Mouse (Mus musculus): ENCODE results near the gene Kcnj4.

The Kcnj4 gene

GRCm38 (mm10) chr15:79504707-79505452 is at the start of gene Kcnj4:
Gene Kcnj4, minus strand, starts transcription at chr15:79505241.
- peak; percentile 45 for DNase-seq (ENCODE audit: extremely low spot score)

GRCm38 (mm10) chr15:79552566-79552965 is 47.5 kb upstream of the Kcnj4 start:
- DNase-seq (ENCODE audit: extremely low spot score): no peak

- DNase-seq (ENCODE audit: extremely low spot score): no peak
These were observed 43.2 kb upstream of the Kcnj4 start for GRCm38 (mm10) chr15:79548226-79548625.

- no peak for DNase-seq (ENCODE audit: extremely low spot score)
These were observed 42.3 kb upstream of the Kcnj4 start for GRCm38 (mm10) chr15:79547289-79547820.

DNA sequence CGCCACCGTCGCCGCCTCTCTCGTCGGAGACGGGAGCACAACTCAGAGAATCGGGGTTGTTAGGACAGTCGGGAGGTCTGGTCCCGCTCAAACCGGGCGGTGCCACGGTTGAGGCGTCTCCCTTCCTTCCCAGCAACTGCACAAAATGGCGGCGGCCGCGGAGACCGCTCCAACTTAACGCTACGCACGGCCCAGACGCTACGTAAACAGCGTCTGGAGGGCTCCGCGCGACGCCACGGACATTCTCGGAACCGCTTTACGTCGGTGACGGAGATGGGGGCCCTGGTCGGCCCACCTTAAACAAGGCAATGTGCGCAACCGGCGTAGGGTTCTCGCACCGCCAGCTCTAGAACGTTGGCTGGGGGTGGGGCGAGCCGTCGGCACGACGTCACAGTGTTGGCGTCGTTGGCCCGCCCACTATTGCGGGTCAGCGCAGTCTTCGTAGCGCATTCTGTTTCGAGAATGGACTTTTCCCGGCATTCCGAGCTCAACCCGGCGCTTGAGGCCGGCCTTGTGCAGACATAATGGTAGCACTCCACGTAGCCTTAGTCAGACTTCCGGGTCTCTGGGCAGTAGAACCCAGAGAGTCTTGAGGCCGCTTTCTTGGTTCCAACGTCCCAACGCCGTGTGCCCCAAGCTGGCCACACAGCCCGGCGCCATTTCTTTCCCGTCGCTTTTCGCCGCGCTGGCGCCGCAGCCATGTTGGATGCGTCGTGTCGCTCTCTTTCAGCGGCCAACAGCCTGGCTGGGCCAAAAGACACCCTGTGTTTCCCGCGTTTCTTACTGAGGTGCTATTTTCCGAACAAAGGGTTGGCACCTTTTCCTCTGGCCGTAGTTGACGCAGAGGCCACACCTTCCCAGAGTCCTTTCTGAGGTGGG is 41.6 kb upstream of the Kcnj4 start, which contains the start of gene Ddx17:
Ddx17 (minus strand) TSS at position 332 of the 879 bp plus-strand sequence.
- DNase-seq (ENCODE audit: extremely low spot score): peak; percentile 99

- DNase-seq (ENCODE audit: extremely low spot score): no peak
These were observed 40.9 kb upstream of the Kcnj4 start for GRCm38 (mm10) chr15:79545921-79546399.

GRCm38 (mm10) chr15:79545496-79545895 is 40.5 kb upstream of the Kcnj4 start:
- DNase-seq (ENCODE audit: extremely low spot score): no peak

DNA sequence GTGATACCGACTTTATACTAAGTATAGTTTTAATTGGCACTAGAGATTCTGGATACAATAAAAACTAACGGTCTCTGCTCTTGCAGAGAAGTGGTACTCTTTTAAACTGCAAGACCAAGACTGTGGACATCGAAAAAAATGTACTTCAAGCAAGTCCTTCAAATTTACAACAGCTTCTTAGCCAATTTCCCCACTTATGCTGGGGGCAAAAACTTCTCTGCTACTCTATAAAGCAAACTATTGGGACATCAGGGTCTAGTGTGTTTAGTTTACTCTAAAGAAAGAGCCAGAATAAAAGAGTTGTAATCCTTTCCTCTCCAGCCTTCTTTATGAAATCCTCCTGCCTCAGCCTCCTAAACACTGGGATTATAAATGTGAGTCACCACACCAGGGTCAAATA is 38.9 kb upstream of the Kcnj4 start:
- DNase-seq (ENCODE audit: extremely low spot score): no peak

GRCm38 (mm10) chr15:79533796-79534195 is 28.8 kb upstream of the Kcnj4 start:
- no peak for DNase-seq (ENCODE audit: extremely low spot score)

- DNase-seq (ENCODE audit: extremely low spot score): no peak
These were observed 24.9 kb upstream of the Kcnj4 start for GRCm38 (mm10) chr15:79529935-79530334.

DNA sequence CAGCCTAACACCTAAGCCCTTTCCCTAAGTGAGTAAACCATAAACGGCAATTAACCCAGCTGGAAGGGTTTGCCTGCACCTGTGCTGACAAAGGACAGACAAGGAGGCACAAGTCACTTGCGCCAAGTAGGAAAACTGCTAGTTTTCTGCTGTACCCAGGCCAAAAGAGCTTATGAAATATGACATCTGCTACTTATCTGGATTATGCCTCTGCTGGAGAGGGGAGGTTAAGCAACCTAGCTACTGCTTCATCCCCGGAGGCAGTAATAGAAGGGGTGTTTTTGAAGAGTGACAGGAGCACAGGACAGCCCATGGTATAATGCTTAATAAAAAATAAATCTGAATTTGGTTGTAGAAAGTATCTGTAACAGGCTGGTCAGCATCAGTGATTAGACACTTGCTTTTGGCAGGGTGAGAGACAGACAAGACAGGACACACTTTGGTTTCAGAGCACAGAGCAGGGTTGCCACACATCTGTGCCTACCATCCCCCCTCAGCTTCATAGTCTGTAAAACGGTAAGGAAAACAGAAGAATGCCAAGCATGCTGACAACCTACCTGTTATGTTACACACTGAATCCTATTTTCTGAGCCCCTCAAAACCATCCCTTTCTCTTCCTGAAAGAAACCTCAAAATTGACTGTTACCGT is 23.1 kb upstream of the Kcnj4 start:
- no peak for DNase-seq (ENCODE audit: extremely low spot score)

- no peak for DNase-seq (ENCODE audit: extremely low spot score)
These were observed 22.2 kb upstream of the Kcnj4 start for GRCm38 (mm10) chr15:79527192-79527591.

DNA sequence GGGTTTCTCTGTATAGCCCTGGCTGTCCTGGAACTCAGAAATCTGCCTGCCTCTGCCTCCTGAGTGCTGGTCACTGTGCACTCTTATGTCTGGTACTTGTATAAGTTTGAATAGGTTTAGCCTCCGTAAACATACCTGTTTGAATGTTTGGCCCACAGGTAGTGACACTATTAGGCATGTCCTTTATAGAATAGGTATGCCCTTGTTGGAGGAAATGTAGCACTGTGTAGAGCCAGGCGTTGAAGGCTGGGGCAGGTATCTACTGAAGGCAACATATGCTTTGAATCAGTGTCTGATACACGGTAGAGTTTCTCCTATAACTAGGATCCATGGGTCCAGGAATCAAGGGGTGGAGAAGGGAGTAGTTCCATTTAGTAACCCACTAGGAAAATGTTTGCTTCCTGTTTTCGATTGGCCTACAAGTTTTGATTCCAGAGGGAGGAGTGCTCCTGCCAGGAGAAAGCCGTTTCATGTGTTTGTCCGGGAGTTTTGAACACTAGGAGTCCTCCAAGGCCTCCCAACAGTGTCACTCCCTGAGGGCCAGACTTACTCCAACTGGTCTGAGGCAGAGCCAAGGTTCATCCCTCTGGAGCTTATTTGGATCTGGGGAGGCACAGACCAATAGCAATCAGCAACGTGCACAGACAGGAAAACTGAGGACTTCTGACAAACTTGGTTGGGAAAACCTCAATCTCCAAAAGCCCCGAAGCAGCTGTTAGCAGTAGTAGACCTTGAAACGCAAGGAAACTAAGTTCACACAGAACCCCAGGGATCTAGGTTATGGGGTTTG is 21.1 kb upstream of the Kcnj4 start:
- DNase-seq (ENCODE audit: extremely low spot score): no peak

- DNase-seq (ENCODE audit: extremely low spot score): no peak
These were observed 20.5 kb upstream of the Kcnj4 start for GRCm38 (mm10) chr15:79525564-79525963.

GRCm38 (mm10) chr15:79519400-79520220 is 14.6 kb upstream of the Kcnj4 start:
- DNase-seq (ENCODE audit: extremely low spot score): no peak

GRCm38 (mm10) chr15:79518571-79518970 is 13.5 kb upstream of the Kcnj4 start:
- no peak for DNase-seq (ENCODE audit: extremely low spot score)

- DNase-seq (ENCODE audit: extremely low spot score): no peak
These were observed 12.7 kb upstream of the Kcnj4 start for GRCm38 (mm10) chr15:79517710-79518109.

DNA sequence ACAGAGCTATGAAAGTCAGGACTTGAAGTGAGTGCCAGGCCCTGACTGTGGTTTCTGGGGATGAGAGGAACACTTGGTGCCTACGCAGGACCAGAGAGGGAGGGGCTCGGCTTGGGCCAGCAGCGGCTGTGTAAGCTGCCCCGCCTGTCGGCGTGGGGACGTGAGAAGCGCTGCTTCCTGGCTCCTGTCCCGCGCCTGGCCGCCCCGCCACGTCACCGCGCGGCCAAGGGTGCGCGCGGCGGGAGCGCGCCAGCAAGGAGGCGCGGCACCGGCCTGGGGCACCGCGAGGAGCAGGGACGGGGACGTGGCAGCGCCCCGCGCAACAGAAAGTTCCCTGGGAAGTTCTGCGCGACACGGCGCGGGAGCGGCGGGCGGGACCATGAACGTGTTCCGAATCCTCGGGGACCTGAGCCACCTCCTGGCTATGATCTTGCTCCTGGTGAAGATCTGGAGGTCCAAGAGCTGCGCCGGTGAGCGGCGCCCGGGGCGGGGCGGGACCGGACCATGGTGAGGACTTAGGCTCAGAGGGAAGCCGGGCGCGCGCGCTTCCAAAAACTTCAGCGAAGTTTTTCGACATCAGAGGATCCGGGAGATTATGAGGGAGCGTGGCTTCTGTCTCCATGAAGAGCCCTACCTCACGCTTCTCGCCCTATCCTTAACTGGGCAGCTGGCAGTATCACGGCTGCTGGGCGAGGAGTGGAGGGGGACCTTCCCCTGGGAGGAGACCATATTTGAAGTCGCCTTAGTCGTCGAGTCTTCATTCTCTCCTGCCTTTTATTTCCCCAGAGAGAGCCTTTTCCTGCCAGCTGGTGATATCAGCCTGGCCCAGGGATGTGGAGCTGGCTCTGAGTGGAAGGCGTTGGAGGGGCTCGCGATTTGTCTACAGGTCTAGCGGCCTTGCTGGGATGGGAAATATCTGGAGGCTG is 11.4 kb upstream of the Kcnj4 start, which contains the start of gene Kdelr3:
Kdelr3 (plus strand) TSS at position 241 of the 926 bp plus-strand sequence.
- DNase-seq (ENCODE audit: extremely low spot score): no peak

DNA sequence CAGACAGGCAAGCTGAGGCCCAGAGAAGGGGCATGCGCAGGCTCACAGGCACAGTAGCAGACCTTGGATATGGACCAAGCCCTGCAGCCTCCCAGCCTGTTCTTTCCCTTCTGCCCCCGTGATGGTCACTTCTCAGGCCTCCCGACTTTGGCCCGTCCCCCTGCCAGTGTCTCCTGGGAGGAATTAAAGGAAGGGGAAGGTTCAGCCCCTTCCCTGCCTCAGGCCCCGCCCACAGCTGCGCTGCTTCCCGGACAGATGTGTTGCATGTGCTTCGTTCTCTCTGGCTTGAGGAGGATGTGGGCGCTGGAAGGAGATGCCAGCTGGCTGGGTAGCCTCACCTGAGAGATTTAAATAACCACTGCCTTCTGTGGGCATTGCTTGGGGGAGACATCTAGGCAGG is 8.9 kb upstream of the Kcnj4 start:
- DNase-seq (ENCODE audit: extremely low spot score): peak; percentile 53
